Mouse (Mus musculus) thymus, adult 2 months (tissue): Measurements from ENCODE around the gene Med23.

ENCODE experiments used
- CTCF ChIP-seq: fragments of 200-500 bp; IDR thresholded peaks from 2 replicates; pipeline ENCODE4 v1.5.1; 2012; ENCODE audit warnings: mild to moderate bottlenecking, control low read depth, low read length, moderate library complexity, borderline replicate concordance; ENCODE audit not compliant: control insufficient read depth, poor library complexity, insufficient read depth; ENCODE audit errors: extremely low read depth
- POLR2A ChIP-seq: fragments of 200-500 bp; IDR thresholded peaks from 2 replicates; pipeline ENCODE4 v1.6.1; 2012; ENCODE audit warnings: mild to moderate bottlenecking, low read length, control low read depth, moderate library complexity; ENCODE audit not compliant: control insufficient read depth, poor library complexity, insufficient read depth; ENCODE audit errors: extremely low read depth

DNA sequence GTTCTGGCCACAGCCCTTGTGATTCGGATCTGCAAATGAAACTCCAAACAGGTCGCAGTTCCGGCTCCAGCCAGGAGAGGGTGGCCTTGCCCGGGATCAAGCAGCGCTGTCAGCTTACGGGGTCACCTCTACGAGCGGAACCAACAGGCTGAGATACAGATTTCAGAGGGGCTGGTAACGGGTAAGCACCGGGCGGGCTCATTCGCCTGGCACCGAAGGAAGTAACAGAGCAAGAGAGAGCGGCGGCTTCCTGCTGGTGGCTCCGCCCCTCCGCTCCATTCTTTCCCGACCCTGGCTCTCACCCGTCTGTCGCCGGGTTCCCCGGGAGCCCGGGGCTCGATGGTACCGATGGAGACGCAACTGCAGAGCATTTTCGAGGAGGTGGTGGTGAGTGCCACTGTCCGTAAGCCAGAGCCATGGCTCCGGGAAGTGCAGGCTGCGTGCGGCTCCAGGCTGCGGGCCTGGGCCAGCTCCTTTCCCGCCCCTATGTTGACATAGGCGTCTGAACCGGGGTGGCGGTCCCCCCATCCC is at the start of gene Med23:
- TF ChIP-seq CTCF (peak; percentile 84), POLR2A (peak; percentile 48; the same call in 1 of the 2 replicates)
